Mouse (Mus musculus) G1E (cell line): ENCODE results near the gene OR5BS1P. TPM values are rescaled to one million over a fixed set of nuclear protein-coding genes. Genes with fewer than 3 reads are reported as not detected.

Source experiments
- ATAC-seq: 2 replicates; pipeline ENCODE4 v1.8.0; 2016; ENCODE audit warnings: mild to moderate bottlenecking; ENCODE audit not compliant: insufficient number of reproducible peaks, poor library complexity, low FRiP score, severe bottlenecking; ENCODE audit errors: extremely low read depth
- DNase-seq: peaks from one replicate; pipeline ENCODE4 v3.0.0; 2012; ENCODE audit warnings: low spot score
- H3K27me3 ChIP-seq: 2 replicates; pipeline ENCODE4 v1.6.1; 2012; ENCODE audit warnings: mild to moderate bottlenecking, low read length, inconsistent platforms; ENCODE audit not compliant: insufficient read depth
- H3K36me3 ChIP-seq: replicated peaks from 2 replicates; pipeline ENCODE3; 2012; ENCODE audit warnings: mild to moderate bottlenecking, inconsistent platforms
- H3K4me1 ChIP-seq: 2 replicates; pipeline ENCODE4 v1.6.1; 2012; ENCODE audit warnings: low read depth, low read length, inconsistent platforms, mixed read lengths; ENCODE audit not compliant: insufficient read depth
- H3K4me3 ChIP-seq: 2 replicates; pipeline ENCODE4 v1.5.1; 2012; ENCODE audit warnings: low read depth, mild to moderate bottlenecking, inconsistent platforms, low read length, moderate library complexity, mixed read lengths
- H3K9me3 ChIP-seq: replicated peaks from 2 replicates; pipeline ENCODE4 v1.6.1; 2012; ENCODE audit warnings: inconsistent platforms
- CTCF ChIP-seq: IDR thresholded peaks from 2 replicates; pipeline ENCODE4 v1.5.1; 2012; ENCODE audit warnings: low read depth, low read length, inconsistent platforms, mixed read lengths
- GATA1 ChIP-seq: IDR thresholded peaks from 2 replicates; pipeline ENCODE4 v1.6.1; 2012; ENCODE audit warnings: borderline replicate concordance, low read length, inconsistent platforms, mixed read lengths
- GATA2 ChIP-seq: IDR thresholded peaks from 2 replicates; pipeline ENCODE4 v1.6.1; 2012; ENCODE audit warnings: low read depth, low read length, inconsistent platforms, borderline replicate concordance
- POLR2AphosphoS5 ChIP-seq: IDR thresholded peaks from 2 replicates; pipeline ENCODE4 v1.6.1; 2012; ENCODE audit warnings: low read depth, low read length, inconsistent platforms; ENCODE audit not compliant: insufficient replicate concordance
- TAL1 ChIP-seq: conservative IDR thresholded peaks from 2 replicates; pipeline ENCODE4 v1.6.1; 2012; ENCODE audit warnings: low read depth, low read length, inconsistent platforms, mixed read lengths
- polyA plus RNA-seq: library from polyadenylated mRNA; stranded (reverse); fragments of >175 nt; gene quantifications from 2 replicates; pipeline ENCODE4 v1.2.3, GENCODE M21; 2012
- total RNA-seq, 2 experiments: library from RNA; stranded (forward) in 1 of 2; stranded (reverse) in 1 of 2; fragments of 200-1000 nt in 1 of 2; fragments of >200 nt in 1 of 2; fragmentation: Nextera tagmentation in 1 of 2; gene quantifications; 2 replicates each; pipeline ENCODE4 v1.2.3; 2014 to 2017

OR5BS1P gene
- total and polyA plus RNA-seq, 3 experiments, result 0.11 TPM; not detected in 2

DNA sequence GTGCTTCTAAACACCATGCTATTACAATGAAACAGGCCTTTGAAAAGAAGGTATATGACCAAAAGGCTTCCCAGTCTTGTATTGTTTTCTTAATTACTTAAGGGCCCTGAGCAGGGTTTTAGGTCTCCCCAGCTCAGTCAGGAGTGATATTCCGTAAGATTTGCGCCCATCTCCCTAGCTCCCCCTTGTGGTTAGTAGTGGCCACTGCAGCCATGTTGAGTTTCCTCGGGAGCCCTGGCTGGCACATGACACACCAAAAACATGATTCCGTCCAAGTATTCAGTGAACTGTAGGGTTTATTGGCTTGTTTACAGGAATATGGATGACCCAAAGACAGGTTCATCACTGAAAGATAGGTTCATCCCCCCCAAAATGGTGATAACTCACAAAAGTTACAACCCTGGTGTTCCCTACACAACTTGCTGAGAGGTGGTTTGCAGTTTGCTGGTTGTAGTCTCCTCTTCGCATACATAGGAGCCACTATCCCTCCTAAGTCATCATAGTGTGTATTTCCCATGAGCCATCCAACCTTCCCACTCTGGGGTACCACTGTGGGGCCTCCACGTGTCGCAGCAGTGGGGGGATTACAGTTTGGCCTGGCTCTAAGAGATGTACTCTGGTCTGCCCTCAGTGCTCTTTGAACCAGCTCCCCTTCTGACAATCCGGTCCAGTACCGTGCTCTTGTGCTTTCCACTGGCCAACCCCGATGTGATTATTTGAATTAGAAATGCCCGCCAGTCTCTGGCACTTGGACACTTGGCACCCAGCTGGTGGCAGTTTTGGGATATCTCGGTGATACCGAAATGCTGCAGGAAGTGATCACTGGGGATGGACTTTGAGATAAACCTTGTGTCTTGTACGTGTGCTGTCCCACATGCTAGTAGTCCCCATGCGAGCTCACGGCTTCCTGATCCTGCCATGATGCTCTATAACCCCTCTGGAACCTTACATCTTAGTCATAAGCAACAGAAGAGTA, 48.0 kb downstream of the OR5BS1P start:
- peaks cover 54% of the 10 kb centered on the region for H3K36me3 ChIP-seq
- DNase-seq (peak; percentile 42), ATAC-seq (no peak)
- no peaks in the 10 kb centered on the region; the same call in 1 of the 2 replicates for H3K27me3 ChIP-seq
- TF ChIP-seq TAL1 (no peak), CTCF (peak; percentile 95), GATA2 (no peak), POLR2AphosphoS5 (no peak), GATA1 (no peak)
- no peak overlapping the region for H3K4me3 ChIP-seq
- H3K9me3 ChIP-seq, result no peaks in the 10 kb centered on the region
- H3K4me1 ChIP-seq, result peaks cover 43% of the 10 kb centered on the region

DNA sequence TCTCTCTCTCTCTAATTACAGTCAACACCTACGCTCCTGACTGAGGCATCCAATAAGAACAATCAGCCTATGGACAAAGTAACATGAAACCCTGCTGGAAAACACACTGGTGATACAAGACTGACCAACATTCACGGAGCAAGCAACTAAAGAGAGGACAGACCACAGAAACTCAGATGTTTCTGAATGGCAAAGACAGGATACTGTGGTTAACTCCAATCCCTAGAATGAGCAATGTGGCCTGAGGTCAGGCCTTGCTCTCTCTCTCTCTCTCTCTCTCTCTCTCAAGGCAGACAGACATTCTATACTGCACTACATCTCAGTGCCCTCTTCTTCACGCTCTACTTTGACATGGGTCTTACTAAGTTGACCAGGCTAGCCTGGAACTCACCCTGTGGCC, 51.5 kb downstream of the OR5BS1P start:
- H3K9me3 ChIP-seq, result no peaks in the 10 kb centered on the region
- H3K4me1 ChIP-seq, result peaks cover 32% of the 10 kb centered on the region
- H3K27me3 ChIP-seq, result no peaks in the 10 kb centered on the region
- no peak for DNase-seq
- H3K4me3 ChIP-seq, result no peak overlapping the region
- TF ChIP-seq CTCF, result no peak
- TF ChIP-seq GATA1, result no peak
- no peak for TF ChIP-seq GATA2
- no peak for TF ChIP-seq TAL1
- TF ChIP-seq POLR2AphosphoS5, result no peak
- H3K36me3 ChIP-seq, result peaks cover 87% of the 10 kb centered on the region
- no peak for ATAC-seq

DNA sequence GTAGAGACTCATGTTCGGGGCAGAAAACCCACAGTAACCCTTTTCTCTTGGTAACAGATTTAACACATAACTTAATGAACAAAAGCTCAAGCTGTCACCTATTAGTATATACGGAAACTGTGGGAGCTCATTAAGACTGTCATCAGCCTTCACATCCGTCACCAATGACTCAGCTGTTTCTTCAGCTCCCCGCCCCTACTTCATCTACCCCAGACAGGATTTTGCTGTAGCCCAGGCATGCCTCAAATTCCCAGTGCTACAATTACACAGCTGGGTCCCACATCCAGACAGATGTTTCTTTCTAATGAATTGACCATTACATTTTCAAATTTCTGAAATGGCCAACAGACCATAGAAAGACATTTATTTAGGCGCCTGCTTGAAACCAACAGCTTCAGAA, 56.4 kb downstream of the OR5BS1P start:
- no peaks in the 10 kb centered on the region for H3K27me3 ChIP-seq
- no peak for TF ChIP-seq GATA2
- no peak for TF ChIP-seq CTCF
- no peak for TF ChIP-seq GATA1
- no peak for TF ChIP-seq POLR2AphosphoS5
- no peak for TF ChIP-seq TAL1
- ATAC-seq, result peak; percentile 83
- peaks cover 47% of the 10 kb centered on the region for H3K4me1 ChIP-seq
- no peak overlapping the region for H3K4me3 ChIP-seq
- H3K9me3 ChIP-seq, result no peaks in the 10 kb centered on the region
- peaks cover 96% of the 10 kb centered on the region for H3K36me3 ChIP-seq
- DNase-seq, result peak; percentile 51

DNA sequence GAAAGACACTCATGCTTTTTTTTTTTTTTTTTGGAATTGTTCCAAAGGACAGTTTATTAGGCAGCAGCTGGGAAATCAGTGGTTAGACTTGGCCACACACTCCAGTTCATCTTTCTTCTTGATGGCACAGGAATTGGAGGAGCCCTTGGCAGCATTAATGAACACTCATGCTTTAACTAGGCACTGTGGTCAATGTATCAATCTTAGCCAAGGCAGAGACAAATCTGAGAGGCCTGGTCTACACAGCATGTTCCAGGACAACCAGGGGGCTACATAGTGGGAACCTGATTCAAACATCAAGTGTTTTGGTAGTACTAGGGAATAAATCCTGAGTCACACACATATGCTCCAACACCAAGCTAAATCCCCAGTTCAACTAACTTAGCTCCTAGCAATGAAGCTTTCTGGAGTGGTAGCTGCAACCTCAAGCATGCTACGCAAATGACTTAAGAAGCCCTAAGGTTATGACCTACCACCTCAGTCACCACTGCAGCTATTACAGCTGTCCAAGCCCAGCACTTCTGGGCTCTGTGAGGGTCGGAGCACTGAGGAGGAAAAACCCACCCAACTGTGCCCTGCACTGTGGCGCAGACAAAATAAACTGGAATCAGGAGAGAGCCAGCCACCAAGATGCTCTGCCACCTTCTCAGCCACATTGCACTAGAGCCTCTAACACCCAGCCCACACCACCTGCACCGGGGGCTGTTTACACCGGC, 57.5 kb downstream of the OR5BS1P start:
- no peak for DNase-seq
- no peaks in the 10 kb centered on the region for H3K9me3 ChIP-seq
- TF ChIP-seq POLR2AphosphoS5, result no peak
- TF ChIP-seq GATA1, result no peak
- no peak for TF ChIP-seq CTCF
- TF ChIP-seq TAL1, result no peak
- no peak for TF ChIP-seq GATA2
- no peak for ATAC-seq
- H3K4me1 ChIP-seq, result peaks cover 52% of the 10 kb centered on the region
- H3K27me3 ChIP-seq, result no peaks in the 10 kb centered on the region
- no peak overlapping the region for H3K4me3 ChIP-seq
- H3K36me3 ChIP-seq, result peaks cover 94% of the 10 kb centered on the region

DNA sequence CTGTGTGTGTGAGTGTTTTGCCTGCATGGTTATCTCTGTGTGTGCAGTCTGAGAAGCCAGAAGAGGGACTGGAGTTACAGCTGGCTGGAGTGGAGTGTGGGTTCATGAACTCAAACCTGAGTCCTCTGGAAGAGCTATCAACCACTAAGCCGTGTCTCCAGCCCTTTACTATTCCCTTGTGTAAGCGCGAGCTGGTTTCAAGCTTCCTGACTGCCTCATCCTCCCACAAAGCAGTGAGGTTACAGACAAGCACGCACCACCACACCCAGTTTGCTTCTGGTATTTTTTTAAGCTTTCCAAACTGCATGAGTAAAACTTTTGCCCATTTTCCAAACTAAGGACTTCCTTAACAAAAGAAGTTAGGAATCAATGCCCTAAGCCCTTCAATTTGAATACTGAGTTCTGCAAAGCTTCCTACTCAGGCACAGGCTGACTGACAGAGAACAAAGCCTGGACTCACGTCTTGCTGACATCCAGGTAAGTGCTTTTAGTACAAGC, 58.4 kb downstream of the OR5BS1P start:
- no peaks in the 10 kb centered on the region for H3K27me3 ChIP-seq
- ATAC-seq, result no peak
- TF ChIP-seq POLR2AphosphoS5, result no peak
- no peak for TF ChIP-seq CTCF
- H3K4me1 ChIP-seq, result peaks cover 53% of the 10 kb centered on the region
- H3K36me3 ChIP-seq, result peaks cover 93% of the 10 kb centered on the region
- H3K9me3 ChIP-seq, result no peaks in the 10 kb centered on the region
- no peak for DNase-seq
- H3K4me3 ChIP-seq, result no peak overlapping the region

Other genes with a start within 250 kb of the OR5BS1P start
- gene Gm44579, start 248.9 kb upstream of the OR5BS1P start, total RNA-seq (2014; fragmentation: Nextera tagmentation), result not detected in 2 replicates
- 0.22 TPM in 1 of 2 replicates, not detected in the other for gene Gm44579, start 248.9 kb upstream of the OR5BS1P start, total RNA-seq (2017)
- gene Gm44579, start 248.9 kb upstream of the OR5BS1P start, polyA plus RNA-seq, result not detected in 2 replicates
- not detected in 2 replicates for gene Olfr287, start 248.8 kb upstream of the OR5BS1P start, total RNA-seq (2014; fragmentation: Nextera tagmentation)
- gene Olfr287, start 248.8 kb upstream of the OR5BS1P start, total RNA-seq (2017), result not detected in 2 replicates
- gene Olfr287, start 248.8 kb upstream of the OR5BS1P start, polyA plus RNA-seq, result not detected in 2 replicates
- not detected in 2 replicates for gene Olfr286, start 235.4 kb upstream of the OR5BS1P start, total RNA-seq (2014; fragmentation: Nextera tagmentation)
- 0.11 and 0.12 TPM in 2 replicates for gene Olfr286, start 235.4 kb upstream of the OR5BS1P start, total RNA-seq (2017)
- gene Olfr286, start 235.4 kb upstream of the OR5BS1P start, polyA plus RNA-seq, result not detected in 2 replicates
- gene H1fnt, start 212.6 kb upstream of the OR5BS1P start, total RNA-seq (2014; fragmentation: Nextera tagmentation), result not detected in 2 replicates
- not detected in 2 replicates for gene H1fnt, start 212.6 kb upstream of the OR5BS1P start, total RNA-seq (2017)
- not detected in 2 replicates for gene H1fnt, start 212.6 kb upstream of the OR5BS1P start, polyA plus RNA-seq
- not detected in 2 replicates for gene Zfp641, start 173.7 kb upstream of the OR5BS1P start, total RNA-seq (2014; fragmentation: Nextera tagmentation)
- 0.05 TPM in 1 of 2 replicates, not detected in the other for gene Zfp641, start 173.7 kb upstream of the OR5BS1P start, total RNA-seq (2017)
- not detected in 2 replicates for gene Zfp641, start 173.7 kb upstream of the OR5BS1P start, polyA plus RNA-seq
- gene Olfr285, start 152.5 kb upstream of the OR5BS1P start, total RNA-seq (2014; fragmentation: Nextera tagmentation), result not detected in 2 replicates
- gene Olfr285, start 152.5 kb upstream of the OR5BS1P start, total RNA-seq (2017), result 0.05 and 0.06 TPM in 2 replicates
- gene Olfr285, start 152.5 kb upstream of the OR5BS1P start, polyA plus RNA-seq, result not detected in 2 replicates
- not detected in 2 replicates for gene Olfr284, start 128.9 kb upstream of the OR5BS1P start, total RNA-seq (2014; fragmentation: Nextera tagmentation)
- not detected in 2 replicates for gene Olfr284, start 128.9 kb upstream of the OR5BS1P start, total RNA-seq (2017)
- not detected in 2 replicates for gene Olfr284, start 128.9 kb upstream of the OR5BS1P start, polyA plus RNA-seq
- not detected in 2 replicates for gene Olfr283, start 89.0 kb upstream of the OR5BS1P start, total RNA-seq (2014; fragmentation: Nextera tagmentation)
- not detected in 2 replicates for gene Olfr283, start 89.0 kb upstream of the OR5BS1P start, total RNA-seq (2017)
- not detected in 2 replicates for gene Olfr283, start 89.0 kb upstream of the OR5BS1P start, polyA plus RNA-seq
- gene Olfr282, start 38.7 kb upstream of the OR5BS1P start, total RNA-seq (2014; fragmentation: Nextera tagmentation), result not detected in 2 replicates
- gene Olfr282, start 38.7 kb upstream of the OR5BS1P start, total RNA-seq (2017), result 0.12 TPM in 1 of 2 replicates, not detected in the other
- gene Olfr282, start 38.7 kb upstream of the OR5BS1P start, polyA plus RNA-seq, result not detected in 2 replicates
- not detected in 2 replicates for gene Olfr281, start 17.3 kb upstream of the OR5BS1P start, total RNA-seq (2014; fragmentation: Nextera tagmentation)
- gene Olfr281, start 17.3 kb upstream of the OR5BS1P start, total RNA-seq (2017), result 0.11 and 0.17 TPM in 2 replicates
- gene Olfr281, start 17.3 kb upstream of the OR5BS1P start, polyA plus RNA-seq, result not detected in 2 replicates
- not detected in 2 replicates for gene Lalba, start 12.8 kb downstream of the OR5BS1P start, total RNA-seq (2014; fragmentation: Nextera tagmentation)
- gene Lalba, start 12.8 kb downstream of the OR5BS1P start, total RNA-seq (2017), result not detected in 2 replicates
- not detected in 2 replicates for gene Lalba, start 12.8 kb downstream of the OR5BS1P start, polyA plus RNA-seq
- gene Olfr279, start 22.5 kb downstream of the OR5BS1P start, total RNA-seq (2014; fragmentation: Nextera tagmentation), result not detected in 2 replicates
- 0.11 and 0.17 TPM in 2 replicates for gene Olfr279, start 22.5 kb downstream of the OR5BS1P start, total RNA-seq (2017)
- gene Olfr279, start 22.5 kb downstream of the OR5BS1P start, polyA plus RNA-seq, result not detected in 2 replicates
- 26.9 and 39.8 TPM in 2 replicates for gene Kansl2, start 64.4 kb downstream of the OR5BS1P start, total RNA-seq (2014; fragmentation: Nextera tagmentation)
- gene Kansl2, start 64.4 kb downstream of the OR5BS1P start, total RNA-seq (2017), result 49.1 and 50.4 TPM in 2 replicates
- 44.3 and 52.5 TPM in 2 replicates for gene Kansl2, start 64.4 kb downstream of the OR5BS1P start, polyA plus RNA-seq
- 76.1 and 84.6 TPM in 2 replicates for gene Ccnt1, start 101.0 kb downstream of the OR5BS1P start, total RNA-seq (2014; fragmentation: Nextera tagmentation)
- gene Ccnt1, start 101.0 kb downstream of the OR5BS1P start, total RNA-seq (2017), result 74.6 and 78.2 TPM in 2 replicates
- 5.7 and 6.4 TPM in 2 replicates for gene Ccnt1, start 101.0 kb downstream of the OR5BS1P start, polyA plus RNA-seq
- not detected in 2 replicates for gene 4930415O20Rik, start 101.1 kb downstream of the OR5BS1P start, total RNA-seq (2014; fragmentation: Nextera tagmentation)
- gene 4930415O20Rik, start 101.1 kb downstream of the OR5BS1P start, total RNA-seq (2017), result not detected in 2 replicates
- gene 4930415O20Rik, start 101.1 kb downstream of the OR5BS1P start, polyA plus RNA-seq, result not detected in 2 replicates
- 5.0 TPM in 1 of 2 replicates, not detected in the other for gene Adcy6, start 140.2 kb downstream of the OR5BS1P start, total RNA-seq (2014; fragmentation: Nextera tagmentation)
- 0.22 TPM in 1 of 2 replicates, not detected in the other for gene Adcy6, start 140.2 kb downstream of the OR5BS1P start, total RNA-seq (2017)
- not detected in 2 replicates for gene Adcy6, start 140.2 kb downstream of the OR5BS1P start, polyA plus RNA-seq
- gene Cacnb3, start 160.9 kb downstream of the OR5BS1P start, total RNA-seq (2014; fragmentation: Nextera tagmentation), result 0.29 TPM in 1 of 2 replicates, not detected in the other
- 0.12 and 0.22 TPM in 2 replicates for gene Cacnb3, start 160.9 kb downstream of the OR5BS1P start, total RNA-seq (2017)
- gene Cacnb3, start 160.9 kb downstream of the OR5BS1P start, polyA plus RNA-seq, result 0.14 and 0.22 TPM in 2 replicates
- 61.4 and 66.6 TPM in 2 replicates for gene Ddx23, start 193.0 kb downstream of the OR5BS1P start, total RNA-seq (2014; fragmentation: Nextera tagmentation)
- 101 and 154 TPM in 2 replicates for gene Ddx23, start 193.0 kb downstream of the OR5BS1P start, total RNA-seq (2017)
- 100 and 112 TPM in 2 replicates for gene Ddx23, start 193.0 kb downstream of the OR5BS1P start, polyA plus RNA-seq
- 3.2 and 3.3 TPM in 2 replicates for gene Rnd1, start 207.6 kb downstream of the OR5BS1P start, total RNA-seq (2014; fragmentation: Nextera tagmentation)
- 1.2 and 1.5 TPM in 2 replicates for gene Rnd1, start 207.6 kb downstream of the OR5BS1P start, total RNA-seq (2017)
- 1.0 and 1.1 TPM in 2 replicates for gene Rnd1, start 207.6 kb downstream of the OR5BS1P start, polyA plus RNA-seq
- gene Ccdc65, start 238.3 kb downstream of the OR5BS1P start, total RNA-seq (2014; fragmentation: Nextera tagmentation), result 1.0 TPM in 1 of 2 replicates, not detected in the other
- 0.06 and 0.60 TPM in 2 replicates for gene Ccdc65, start 238.3 kb downstream of the OR5BS1P start, total RNA-seq (2017)
- gene Ccdc65, start 238.3 kb downstream of the OR5BS1P start, polyA plus RNA-seq, result not detected in 2 replicates